Mouse (Mus musculus) c-Kit-positive CD71-positive TER-119-positive erythroid progenitor cells, embryonic 14.5 days (primary cell): ENCODE measurements at regions not wholly inside any gene's neighbourhood (a gene's known extent, or its start where the extent isn't known, plus 50 kb on each side); places are given as distances from the start of the nearest gene placed in this dataset.

ENCODE experiments used
- DNase-seq: peaks from one replicate; pipeline ENCODE4 v3.0.0-alpha.2; 2013; ENCODE audit warnings: low spot score

DNA sequence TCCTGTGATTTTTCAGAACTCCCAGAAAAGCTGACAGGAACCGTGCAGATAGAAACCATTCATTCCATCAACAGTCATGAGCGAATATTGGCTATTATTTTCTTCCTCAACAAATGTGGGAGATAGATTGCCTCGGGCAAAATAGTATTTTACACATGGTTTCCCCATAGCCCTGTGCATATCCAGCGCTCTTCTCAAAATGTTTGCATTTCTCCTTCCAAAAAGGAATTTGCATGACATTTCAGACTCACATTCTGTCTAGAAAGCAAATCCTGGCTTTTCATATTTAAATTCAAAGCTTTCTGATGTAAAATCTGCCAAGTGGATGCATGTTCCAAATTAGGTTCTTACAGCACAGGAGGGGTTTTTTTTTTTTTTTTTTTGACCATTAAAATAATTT lies 82.2 kb upstream of the Zfhx3 start:
- DNase-seq, result no peak

DNA sequence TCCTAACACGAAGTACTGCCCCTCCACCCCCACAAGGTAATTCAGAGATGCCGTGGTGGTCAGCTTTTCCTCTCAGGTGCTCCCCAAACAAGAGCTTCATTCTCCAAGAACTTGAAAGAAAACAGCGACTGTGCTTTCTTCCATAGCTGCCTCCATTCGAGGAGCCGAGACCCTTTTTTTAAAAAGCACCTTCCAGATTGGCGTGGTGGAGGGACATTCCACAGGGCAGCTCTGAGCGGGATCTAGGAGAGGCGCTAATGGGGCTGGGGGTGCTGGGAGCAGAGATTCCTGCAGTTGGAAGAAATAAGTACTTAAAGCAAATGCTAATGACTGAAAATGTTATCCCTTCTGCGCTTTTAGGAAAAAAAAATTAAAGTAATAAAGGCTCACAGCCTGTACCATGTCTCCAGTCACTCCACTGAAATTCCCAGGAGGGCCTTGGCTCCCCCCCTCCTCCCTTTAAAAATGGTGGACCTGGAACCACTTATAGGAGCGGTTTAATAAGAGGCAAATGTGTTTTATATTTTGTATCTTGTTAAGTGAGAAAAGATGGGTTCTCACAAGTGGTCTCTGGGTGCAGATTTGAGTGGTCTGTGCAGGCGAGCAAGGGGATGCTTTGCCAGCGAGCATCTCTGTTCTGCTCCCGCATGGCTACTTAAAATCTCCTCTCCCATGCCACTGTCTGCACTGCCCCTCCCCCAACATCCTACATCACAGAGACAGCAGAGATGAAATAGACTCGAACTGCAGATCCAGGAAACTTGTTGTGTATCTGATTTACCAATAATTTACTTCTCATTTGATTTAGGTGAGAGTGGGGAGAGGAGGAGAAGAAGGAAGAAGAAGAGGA lies 77.4 kb upstream of the Zfhx3 start:
- no peak for DNase-seq

GRCm38 (mm10) chr8:107865744-107866143 lies 76.7 kb upstream of the Zfhx3 start:
- DNase-seq, result no peak

DNA sequence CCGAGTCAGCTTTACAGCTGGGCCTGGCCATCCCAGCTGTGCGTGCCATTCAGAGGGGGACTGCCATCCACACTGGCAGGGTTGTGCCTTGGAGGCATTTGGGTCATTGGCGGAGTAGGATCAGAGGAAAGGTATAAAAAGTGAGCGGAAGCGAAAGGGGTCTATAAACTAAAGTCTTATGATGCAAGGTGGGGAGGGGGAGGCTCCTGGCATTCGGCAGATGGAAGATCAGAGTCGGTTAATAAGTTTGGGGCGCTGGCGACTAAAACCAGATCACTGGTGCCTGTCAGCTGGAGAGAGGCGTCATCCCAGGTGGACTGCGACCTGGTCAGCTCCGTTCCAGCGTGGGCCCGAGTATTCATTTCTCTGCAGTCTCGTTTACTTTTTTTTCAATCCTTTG lies 70.7 kb upstream of the Zfhx3 start:
- no peak for DNase-seq

- DNase-seq, result no peak
Measured at GRCm38 (mm10) chr8:107872121-107872520, 70.3 kb upstream of the Zfhx3 start.

GRCm38 (mm10) chr8:107876455-107876854 lies 66.0 kb upstream of the Zfhx3 start:
- DNase-seq, result no peak

- DNase-seq, result peak; percentile 27
Measured at GRCm38 (mm10) chr8:107881851-107882250, 60.6 kb upstream of the Zfhx3 start.

GRCm38 (mm10) chr8:107885547-107885946 lies 56.9 kb upstream of the Zfhx3 start:
- DNase-seq, result no peak

- DNase-seq, result no peak
Measured at GRCm38 (mm10) chr8:107885971-107886370, 56.5 kb upstream of the Zfhx3 start.

DNA sequence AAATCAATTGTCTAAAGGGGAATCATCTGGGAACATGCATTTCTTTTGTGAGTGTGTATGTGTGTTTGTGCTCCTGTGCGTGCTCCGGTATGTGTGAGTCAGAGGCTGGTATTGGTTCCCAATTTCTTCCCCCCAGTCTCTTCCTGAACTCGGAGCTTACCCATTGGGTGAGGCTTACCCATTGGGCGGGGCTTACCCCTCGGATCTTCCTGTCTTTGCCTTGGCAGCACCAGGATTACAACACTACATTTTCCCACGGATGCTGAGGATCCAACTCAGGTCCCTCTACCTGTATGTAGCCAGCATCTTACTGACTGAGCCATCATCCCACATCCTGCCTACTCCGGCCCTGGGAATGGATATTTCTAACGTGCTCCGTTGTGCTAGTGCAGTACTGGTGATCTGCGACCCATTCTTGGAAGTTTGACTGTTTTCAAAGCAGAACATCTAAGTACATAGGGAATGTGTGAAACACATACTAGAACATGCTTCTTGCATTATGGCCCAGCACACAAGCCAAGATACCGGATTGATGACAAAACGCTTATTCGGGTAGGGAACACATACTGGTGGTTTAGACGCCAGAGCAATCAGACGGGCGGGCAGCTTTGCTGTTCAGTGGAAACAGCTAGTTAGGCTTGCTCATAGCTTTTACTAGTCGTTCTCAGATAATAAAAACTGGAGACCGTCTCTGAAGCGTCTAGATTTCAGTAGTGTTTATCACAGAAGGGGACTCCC lies 55.8 kb upstream of the Zfhx3 start:
- DNase-seq, result no peak

DNA sequence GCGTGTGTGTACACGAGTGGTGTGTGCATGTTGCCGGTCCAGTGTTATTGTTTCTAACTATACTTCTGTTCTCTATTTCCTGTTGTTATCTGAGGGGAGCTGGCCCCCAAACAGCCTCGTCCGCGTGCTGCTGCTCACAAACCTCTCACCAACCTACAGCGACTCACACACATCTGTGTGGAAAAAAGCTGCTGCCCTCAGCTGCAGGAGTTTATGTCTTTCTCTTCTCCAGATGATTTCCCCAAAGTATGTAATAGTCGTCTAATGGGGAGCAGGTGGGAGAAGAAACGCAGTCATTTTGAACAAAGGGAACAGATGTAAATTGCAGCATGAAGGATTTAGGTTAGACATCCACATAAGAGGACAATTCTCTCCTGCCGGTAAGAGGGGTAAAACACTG lies 55.1 kb upstream of the Zfhx3 start:
- no peak for DNase-seq

DNA sequence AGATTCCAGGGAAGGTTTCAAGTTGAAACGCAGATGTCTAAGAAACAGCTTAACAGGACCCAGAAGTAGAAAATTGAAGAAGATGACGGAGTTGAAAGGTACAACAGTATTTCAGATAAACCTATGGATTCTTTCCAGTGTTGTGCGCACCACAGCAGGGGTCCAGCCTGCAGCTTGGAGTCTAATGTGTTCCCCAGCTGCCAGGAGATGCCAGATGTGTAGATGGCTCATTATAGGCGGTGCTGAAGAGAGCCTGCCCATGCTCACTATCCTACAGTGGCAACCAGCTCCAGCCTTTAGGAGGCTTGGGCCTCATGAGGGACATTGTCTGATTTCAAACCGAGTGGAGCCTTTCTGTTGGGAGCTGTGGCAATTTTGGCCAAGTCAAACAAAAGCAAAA lies 51.5 kb upstream of the Zfhx3 start:
- DNase-seq, result no peak
